Mouse (Mus musculus): ENCODE data around the gene Commd6. TPM values are rescaled to one million over a fixed set of nuclear protein-coding genes. Genes with fewer than 3 reads are reported as not detected.

Commd6 gene
- total RNA-seq (2023) = 50.1 TPM

DNA sequence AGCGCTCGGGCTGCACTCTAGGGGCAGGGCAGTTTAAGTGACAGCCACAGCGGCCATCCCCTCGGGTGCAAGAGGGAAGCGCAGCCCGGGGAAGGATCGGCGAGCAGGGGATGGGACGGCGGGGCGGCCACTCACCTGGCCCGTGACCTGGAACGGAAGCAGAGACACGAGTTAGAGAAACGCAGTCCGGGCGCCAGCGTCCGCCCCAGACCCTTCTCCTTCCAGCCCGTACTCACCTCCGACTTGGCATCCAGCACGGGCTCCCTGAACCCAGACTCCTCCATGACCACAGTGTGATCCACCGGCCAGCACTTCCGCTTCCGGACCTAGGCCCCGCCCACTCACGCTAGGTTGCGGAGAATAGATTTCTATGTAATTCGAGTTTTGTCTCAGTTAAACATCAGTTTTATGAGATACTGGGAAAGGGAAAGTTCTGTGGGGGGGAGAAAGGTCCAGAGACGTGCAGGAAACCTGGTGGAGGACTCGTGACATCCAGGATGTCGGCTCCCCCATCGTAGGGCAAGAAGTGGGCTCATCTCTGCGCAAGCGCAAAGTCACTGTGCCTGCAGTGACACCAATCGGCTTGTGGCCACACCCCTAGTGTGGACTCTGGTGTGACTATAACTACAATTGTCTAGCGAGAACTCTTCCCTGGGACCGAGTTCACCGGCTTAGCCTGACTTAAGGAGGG lies at the start of gene Commd6:
TSS of gene Commd6 (minus strand) at position 534 of the 691 bp plus-strand sequence.

DNA sequence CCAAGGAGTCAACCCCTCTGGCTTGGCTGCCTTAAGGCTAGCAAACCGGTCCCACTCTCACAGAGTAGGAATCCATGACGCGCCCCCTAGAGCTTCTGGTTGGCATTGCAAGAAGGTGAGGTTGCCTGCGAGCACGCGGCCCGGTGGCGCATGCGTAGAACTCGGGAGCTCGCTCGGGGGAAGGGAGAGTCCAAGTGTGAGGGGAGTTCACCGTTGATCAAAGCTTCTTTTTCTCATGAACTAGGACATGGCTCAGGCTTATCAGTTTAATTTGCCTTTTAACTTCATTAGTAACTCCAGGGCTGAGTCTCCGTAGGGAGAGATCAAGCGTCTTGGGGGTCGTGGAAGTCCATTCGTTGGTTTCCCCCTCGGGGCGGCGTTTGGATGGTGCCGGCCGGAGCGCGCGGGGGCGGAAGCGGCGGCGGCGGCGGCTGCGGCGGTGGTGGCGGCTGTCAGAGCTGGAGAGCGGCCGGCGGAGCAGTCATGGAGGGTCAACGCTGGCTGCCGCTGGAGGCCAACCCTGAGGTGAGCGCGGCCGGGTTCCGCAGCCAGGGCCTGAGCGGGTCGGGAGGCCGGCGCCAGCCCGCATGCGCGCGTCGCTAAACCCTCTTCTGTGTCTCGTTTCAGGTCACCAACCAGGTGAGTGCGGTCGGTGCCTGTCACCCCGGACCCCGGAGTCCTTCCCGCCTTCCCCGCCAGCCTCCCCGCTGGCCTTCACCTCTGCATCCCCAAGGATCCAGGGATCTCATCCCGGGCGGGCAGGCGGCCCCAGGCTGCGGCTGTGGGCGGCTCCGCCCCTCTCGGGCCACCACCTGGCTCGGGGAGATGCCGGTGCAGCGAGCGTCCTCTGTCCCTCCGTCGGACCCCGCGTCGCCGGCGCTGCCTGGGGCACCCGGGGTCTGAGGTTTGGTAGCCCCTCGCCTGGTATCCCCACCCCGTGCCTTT lies 13.4 kb upstream of the Commd6 start, which contains the start of gene Uchl3:
TSS of gene Uchl3 (plus strand) at position 387 of the 945 bp plus-strand sequence.

DNA sequence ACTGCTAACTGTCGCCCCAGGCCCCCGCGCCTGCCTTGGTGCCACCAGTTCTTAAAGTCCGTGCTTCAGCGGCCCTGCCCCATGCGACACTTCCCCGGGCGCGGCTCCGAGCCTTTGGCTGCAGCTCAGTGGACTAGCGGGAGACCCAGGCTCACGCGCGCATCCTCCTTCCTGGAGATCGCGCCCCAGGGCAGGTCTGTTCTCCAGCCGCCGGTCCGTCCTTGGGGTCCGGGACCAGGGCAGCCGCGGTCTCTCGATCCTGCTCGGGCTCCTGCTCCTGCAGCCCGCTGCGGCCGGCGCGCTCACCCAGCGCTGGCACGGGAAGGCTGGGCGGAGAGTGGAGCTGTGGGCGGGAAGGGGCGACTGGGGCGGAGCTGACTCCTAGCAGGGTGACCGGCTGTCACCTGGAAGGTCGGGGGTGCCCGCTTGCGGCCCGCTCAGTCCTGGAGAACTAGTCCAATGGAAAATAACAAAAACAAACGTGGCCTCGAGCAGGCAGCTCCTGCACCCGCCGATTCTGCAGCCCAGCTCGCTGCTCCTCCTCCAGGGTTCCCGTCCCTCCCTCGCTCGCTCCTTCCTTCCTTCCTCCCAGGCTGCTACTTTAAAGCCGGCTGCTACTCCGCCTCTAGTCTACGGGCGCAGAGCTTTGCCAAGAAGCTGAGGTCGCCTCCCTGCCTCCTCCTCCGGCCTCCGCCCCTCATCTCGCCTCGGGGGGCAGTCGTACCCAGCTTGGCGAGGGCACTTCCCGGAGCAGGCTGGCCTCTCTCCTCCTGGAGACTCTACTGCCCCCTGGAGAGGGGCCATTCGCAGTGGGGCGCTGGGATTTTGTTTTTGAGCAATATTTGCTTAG lies 31.7 kb downstream of the Commd6 start, which contains the start of gene Tbc1d4:
TSS of gene Tbc1d4 (minus strand) at position 673 of the 850 bp plus-strand sequence.

Other genes starting within 250 kb of the Commd6 start
- 45.8 TPM for gene Tbc1d4, start 31.5 kb downstream of the Commd6 start, total RNA-seq (2023)
- 30.9 TPM for gene Uchl3, start 13.3 kb upstream of the Commd6 start, total RNA-seq (2023)
- gene Gm9922, start 89.1 kb upstream of the Commd6 start, total RNA-seq (2023) = not detected
- gene Lmo7, start 89.3 kb upstream of the Commd6 start, total RNA-seq (2023) = 1.4 TPM